Mouse (Mus musculus) layer of hippocampus, postnatal 14 days (tissue): ENCODE data around the gene Clic1. TPM values are rescaled to one million over a fixed set of nuclear protein-coding genes. Genes with fewer than 3 reads are reported as not detected.

Experiments
- DNase-seq, 2 experiments: peaks; one replicate each; pipeline ENCODE4 v3.0.0; 2021 to 2022; ENCODE audit warnings: low spot score in 2 of 2, mixed read lengths in 1 of 2
- total RNA-seq, 2 experiments: library from RNA; stranded (reverse); gene quantifications; 2 replicates each; pipeline ENCODE4 v1.2.3; 2021

The Clic1 gene
- total RNA-seq, 2 experiments from 2014 or later, result 11.7 to 14.8 TPM

- DNase-seq, result no peak
These were observed 13.7 kb downstream of the Clic1 start for GRCm38 (mm10) chr17:35063466-35063865.

DNA sequence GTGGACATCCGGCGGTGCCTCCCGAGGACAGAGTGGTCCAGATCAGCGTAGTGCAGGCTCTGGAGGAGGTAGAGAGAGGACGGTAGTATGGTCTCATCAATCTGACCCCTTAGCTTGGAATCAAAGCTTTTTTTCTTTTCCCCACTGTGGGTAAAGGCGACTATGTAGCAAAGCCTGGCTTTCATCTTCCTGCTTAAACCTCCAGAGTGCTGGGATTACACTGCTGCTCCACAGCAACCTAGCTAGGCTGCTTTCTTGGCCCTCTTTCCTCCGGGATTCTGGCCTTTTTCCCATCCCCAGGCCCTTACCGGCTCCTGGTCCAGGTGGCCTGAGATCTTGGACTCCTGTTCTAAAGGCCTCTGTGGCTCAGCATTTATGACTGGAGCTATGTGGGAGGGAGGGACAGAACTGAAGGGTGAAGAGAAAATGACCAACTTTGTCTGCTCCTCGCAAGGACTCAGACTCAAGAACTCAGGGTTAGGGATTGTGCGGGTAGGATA, 14.7 kb downstream of the Clic1 start:
- no peak for DNase-seq

- no peak for DNase-seq
These were observed 15.5 kb downstream of the Clic1 start, which contains the start of gene Ly6g6c for GRCm38 (mm10) chr17:35064951-35065947. Gene Ly6g6c (plus strand): TSS chr17:35065388.

- no peak for DNase-seq
These were observed 16.3 kb downstream of the Clic1 start, which contains the start of gene Mpig6b for GRCm38 (mm10) chr17:35066084-35066483. Gene Mpig6b (minus strand): TSS chr17:35066184.

DNA sequence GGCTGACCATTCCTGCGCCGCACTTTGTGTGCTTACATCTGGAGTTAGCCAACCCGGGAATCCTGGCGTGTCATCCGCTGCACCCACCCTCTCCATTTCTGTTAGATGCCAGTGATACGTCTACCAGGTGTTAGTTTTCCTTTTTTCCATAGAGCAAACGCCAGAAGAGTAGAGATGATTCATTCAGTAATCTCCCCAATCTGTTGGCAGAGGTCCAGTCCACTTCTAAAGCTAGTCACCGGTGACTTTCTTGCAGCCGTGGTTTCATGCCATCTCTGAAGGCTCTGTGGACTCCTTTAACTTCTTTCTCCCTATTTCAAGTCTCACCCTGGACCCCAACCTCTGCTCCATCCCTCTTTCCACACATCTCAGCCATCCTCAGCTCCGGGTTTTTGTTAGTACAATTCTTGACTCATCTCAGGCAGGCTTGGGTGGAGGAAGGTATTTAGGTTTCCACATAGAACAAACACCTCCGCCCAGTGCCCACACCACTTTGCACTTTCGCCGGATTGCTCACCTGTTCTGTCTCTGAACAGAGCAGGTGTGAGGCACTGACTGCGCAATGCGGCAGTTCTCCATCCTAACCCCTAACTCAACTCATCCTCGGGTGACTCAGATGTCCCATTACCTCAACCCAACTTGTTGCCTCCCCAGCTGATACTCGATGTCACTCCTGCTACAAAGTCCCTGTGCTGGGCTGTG, 18.6 kb downstream of the Clic1 start:
- DNase-seq, result no peak

GRCm38 (mm10) chr17:35070556-35071229, 20.9 kb downstream of the Clic1 start:
- no peak for DNase-seq

DNA sequence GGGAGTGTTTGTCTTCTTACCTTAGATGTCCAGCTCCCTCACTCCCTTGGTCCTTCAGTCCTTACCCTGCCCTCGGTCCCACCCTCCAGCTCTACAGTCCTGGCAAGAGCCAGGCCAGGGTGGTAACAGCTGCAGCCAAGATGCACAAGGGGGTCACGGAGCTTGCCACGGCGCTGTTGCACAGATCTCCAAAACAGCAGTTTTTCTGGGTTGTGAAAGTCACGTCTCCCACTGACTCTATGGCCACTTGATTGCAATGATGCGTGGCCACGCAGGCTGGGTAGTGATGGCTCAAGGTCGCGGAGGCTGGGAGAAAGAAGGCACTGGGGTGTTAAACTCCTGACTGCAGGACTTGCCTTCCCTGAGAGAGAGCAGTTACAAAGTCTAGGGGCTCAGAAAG, 21.7 kb downstream of the Clic1 start:
- DNase-seq, result no peak

DNA sequence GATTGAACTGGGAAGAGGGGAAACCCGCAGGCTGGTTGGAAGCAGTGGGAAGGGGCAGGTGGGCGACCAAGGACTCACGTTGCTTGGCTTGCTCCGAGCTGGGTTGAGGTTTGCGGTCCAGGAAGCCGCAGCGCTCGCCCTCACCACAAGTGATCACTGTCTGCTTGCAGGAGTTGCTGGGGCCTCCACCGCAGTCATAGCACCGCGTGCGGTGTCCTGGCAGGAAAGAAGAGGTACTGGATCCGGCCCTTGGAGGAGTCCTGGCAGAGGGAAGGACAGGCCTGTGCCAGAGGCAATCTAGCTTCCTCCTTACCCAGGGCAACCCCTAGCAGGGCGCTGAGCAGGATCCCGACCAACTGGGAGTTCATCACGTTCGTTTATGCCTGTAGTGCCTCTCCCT, 24.3 kb downstream of the Clic1 start:
- DNase-seq, result no peak

- DNase-seq, result no peak
These were observed 26.9 kb downstream of the Clic1 start, which contains the start of gene Ly6g6e for GRCm38 (mm10) chr17:35076507-35077176. Gene Ly6g6e (plus strand): TSS chr17:35076902.

- no peak for DNase-seq
These were observed 27.5 kb downstream of the Clic1 start for GRCm38 (mm10) chr17:35077285-35077684.

GRCm38 (mm10) chr17:35077786-35078233, 28.0 kb downstream of the Clic1 start, which contains the start of gene Ly6g6d:
Gene Ly6g6d (minus strand): TSS chr17:35078065.
- DNase-seq, result no peak

- DNase-seq, result no peak
These were observed 30.0 kb downstream of the Clic1 start for GRCm38 (mm10) chr17:35079778-35080177.

- no peak for DNase-seq
These were observed 30.5 kb downstream of the Clic1 start for GRCm38 (mm10) chr17:35080248-35080647.

DNA sequence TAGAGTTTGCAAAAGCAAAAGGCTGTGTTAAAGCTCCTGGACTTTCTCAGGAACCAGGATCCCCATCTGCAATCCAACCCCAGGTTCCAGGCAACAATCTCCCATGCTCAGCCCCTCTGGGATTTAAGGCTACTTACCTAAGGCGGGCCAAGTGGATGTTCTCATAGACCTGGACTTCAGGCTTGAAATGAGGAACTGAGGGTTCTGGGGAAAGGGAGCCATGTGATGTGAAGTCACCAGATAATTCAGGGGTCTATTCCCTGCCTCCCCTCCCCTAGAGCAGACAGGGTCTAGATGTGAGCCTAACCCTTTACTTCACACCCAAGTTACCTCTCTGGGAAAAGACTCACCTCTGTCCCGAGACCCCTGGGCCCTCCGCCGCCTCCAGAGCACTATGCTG, 30.9 kb downstream of the Clic1 start:
- DNase-seq, result no peak

DNA sequence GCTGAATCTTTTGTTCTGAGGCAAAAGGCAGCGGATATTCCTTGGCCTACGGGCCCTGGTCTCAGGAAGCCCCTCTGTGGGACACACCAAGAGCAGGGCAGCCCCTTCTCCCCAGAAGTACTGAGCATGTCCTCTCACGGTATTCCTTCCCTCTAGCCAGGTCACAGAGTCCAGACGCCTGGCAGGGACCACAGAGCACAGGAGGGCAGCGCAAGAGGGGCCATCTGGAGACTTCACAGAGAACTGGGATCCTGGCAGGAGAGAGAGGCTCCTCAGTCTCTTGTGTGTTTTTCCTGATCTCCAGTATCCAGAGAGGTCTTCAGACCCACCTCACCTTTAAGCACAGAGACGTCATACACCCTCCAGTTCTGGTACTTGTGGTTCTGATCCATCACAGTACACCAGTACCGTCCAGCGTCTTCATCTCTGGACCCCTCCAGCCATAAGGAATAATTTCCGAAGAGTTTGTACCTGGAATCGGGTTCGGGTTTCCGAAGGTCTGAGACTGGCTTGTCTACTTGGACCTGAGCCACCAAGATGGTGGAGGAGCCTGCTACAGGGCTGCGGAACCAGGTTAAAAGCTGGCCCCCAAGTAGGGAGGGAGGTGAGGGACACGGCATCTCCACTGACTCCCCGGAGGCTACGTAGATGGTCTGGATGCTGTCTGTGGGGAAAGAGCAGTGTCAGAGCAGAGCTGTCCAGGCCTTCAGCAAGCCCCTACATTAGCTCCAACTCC, 33.2 kb downstream of the Clic1 start:
- no peak for DNase-seq

DNA sequence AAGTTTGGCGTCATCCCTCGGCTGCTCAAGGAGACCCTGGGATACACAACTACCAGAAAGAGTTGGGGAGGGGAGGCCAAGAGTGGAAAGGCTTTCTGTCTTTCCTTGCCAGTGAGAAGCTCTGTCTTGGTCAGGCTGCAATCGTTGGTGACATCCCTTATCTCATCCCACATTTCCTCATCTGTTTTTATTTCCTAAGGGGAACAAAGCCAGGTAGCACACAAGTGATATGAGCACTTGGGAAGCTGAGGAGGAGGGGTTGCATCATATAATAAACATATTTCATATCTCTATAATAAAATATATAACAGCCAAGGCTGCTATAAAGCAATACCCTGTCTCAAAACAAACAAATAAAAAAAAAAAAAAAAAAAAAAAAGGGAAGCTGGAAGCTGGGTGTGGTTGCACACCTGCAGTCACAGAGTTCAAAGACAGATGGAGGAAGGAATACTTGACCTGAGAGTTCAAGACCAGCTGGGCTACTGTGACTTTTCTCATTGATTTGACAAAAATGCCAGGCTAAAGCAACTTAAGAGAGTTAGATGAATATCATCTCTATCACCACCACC, 34.2 kb downstream of the Clic1 start:
- no peak for DNase-seq

DNA sequence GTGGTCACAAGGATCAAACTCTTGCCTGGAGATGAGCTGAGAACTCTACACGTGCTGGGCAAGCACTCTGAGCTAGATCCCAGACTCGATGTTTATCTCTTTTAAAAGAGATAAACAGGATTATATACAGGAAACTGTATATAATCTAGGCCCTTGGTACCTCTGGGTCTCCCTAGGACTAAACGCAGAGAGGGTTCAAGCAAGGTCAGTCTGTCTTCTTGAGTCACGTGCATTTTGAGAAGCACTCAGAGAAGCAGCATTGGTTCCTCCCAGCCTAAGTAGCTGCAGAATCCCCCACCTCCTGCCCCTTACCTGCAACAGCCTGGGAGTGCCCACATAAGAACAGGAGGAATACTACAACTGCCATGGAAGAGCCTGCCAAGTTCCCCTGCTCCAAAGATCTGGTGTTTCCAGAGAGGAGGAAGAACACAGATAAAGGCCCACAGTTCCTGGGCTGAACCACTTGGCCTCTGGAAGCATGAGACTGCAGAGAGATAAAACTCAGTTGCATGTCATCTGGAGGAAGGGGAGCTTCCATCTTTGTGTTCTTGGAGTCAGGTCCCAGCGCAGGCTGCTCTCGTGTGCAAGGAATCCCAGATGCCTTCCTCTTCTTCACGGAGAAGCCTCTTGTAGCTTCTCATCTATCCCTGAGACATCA, 35.6 kb downstream of the Clic1 start, which contains the start of gene Ly6g6f:
TSS of gene Ly6g6f (minus strand) at position 403 of the 658 bp plus-strand sequence.
- no peak for DNase-seq

GRCm38 (mm10) chr17:35088151-35088550, 38.4 kb downstream of the Clic1 start:
- DNase-seq, result no peak
